In genomic region chr6:115897117-115897516, GRCm38 (mm10) we compare ENCODE assay signal across 13 mouse cellular contexts. TPM values are rescaled to one million over a fixed set of nuclear protein-coding genes. Genes with fewer than 3 reads are reported as not detected.
DNase-seq lines count a peak whose midpoint lies in the region; ATAC-seq and TF ChIP-seq lines count a peak whose summit lies in the region.
"Had no signal": no experiment of that assay in that cellular context is flagged by ENCODE, and none has a peak within 500 bp of the region (broad histone marks: within the 10 kb centered on the region; RNA-seq: fewer than 3 reads in every experiment).

No protein-coding gene starts in this region.

- H3K27me3 ChIP-seq in midbrain, embryonic 11.5 days (ENCODE audit: control insufficient read depth, insufficient read depth, low read length), result no peaks in the 10 kb centered on the region
- peaks cover 4% of the 10 kb centered on the region; the same call in 1 of the 2 replicates for H3K27me3 ChIP-seq in midbrain, embryonic 13.5 days
- H3K27me3 ChIP-seq: neural tube, embryonic 15.5 days had no signal

- intact Hi-C loops in heart, postnatal 14 days (cut with DNase I), result loop anchor here (5.0 kb wide), 2 partner anchors 40 to 230 kb away; no protein-coding TSS in a partner anchor
- intact Hi-C loops in left cerebral cortex, adult 2 months (cut with DNase I), result loop anchor here (5.0 kb wide), 1 partner anchor 240 kb away; no protein-coding TSS in a partner anchor

- no peak overlapping the region for H3K4me3 ChIP-seq in midbrain, embryonic 11.5 days (ENCODE audit: low read depth, low read length)
- no peak overlapping the region for H3K4me3 ChIP-seq in midbrain, embryonic 13.5 days (replicated peaks)
- no peak overlapping the region for H3K4me3 ChIP-seq in left cerebral cortex, adult 2 months
- H3K4me3 ChIP-seq: neural tube, embryonic 15.5 days had no signal

- TF ChIP-seq CTCF in left cerebral cortex, adult 2 months (IDR thresholded peaks at IDR 0.05), result no peak

- H3K27ac ChIP-seq in midbrain, embryonic 11.5 days (ENCODE audit: low read depth, low read length), result no peak overlapping the region
- no peak overlapping the region for H3K27ac ChIP-seq in midbrain, embryonic 13.5 days
- no peak overlapping the region for H3K27ac ChIP-seq in left cerebral cortex, adult 2 months
- H3K27ac ChIP-seq: liver, embryonic 14.5 days; neural tube, embryonic 15.5 days had no signal

- no peak overlapping the region for H3K4me2 ChIP-seq in midbrain, embryonic 11.5 days
- H3K4me2 ChIP-seq in midbrain, embryonic 13.5 days (replicated peaks), result no peak overlapping the region
- H3K4me2 ChIP-seq: neural tube, embryonic 15.5 days had no signal

- peaks cover under 1% of the 10 kb centered on the region; the same call in 1 of the 2 replicates for H3K4me1 ChIP-seq in midbrain, embryonic 11.5 days (ENCODE audit: control insufficient read depth, insufficient read depth, low read length)
- peaks cover 13% of the 10 kb centered on the region for H3K4me1 ChIP-seq in midbrain, embryonic 13.5 days (replicated peaks)

- 85% methylated on average over 4 of the region's 4 CpGs for WGBS in midbrain, embryonic 11.5 days
- 82% methylated on average over 4 of the region's 4 CpGs for WGBS in midbrain, embryonic 13.5 days

- no peak for ATAC-seq in midbrain, embryonic 11.5 days (ENCODE audit: low FRiP score)
- ATAC-seq in midbrain, embryonic 13.5 days, result no peak

- peaks cover 2% of the 10 kb centered on the region; the same call in 1 of the 2 replicates for H3K36me3 ChIP-seq in midbrain, embryonic 11.5 days (ENCODE audit: control insufficient read depth, insufficient read depth, low read length)
- H3K36me3 ChIP-seq in midbrain, embryonic 13.5 days, result peaks cover 29% of the 10 kb centered on the region

- no peak overlapping the region for H3K9ac ChIP-seq in midbrain, embryonic 11.5 days (ENCODE audit: low read length)
- H3K9ac ChIP-seq in midbrain, embryonic 13.5 days (replicated peaks), result no peak overlapping the region
- H3K9ac ChIP-seq: liver, embryonic 14.5 days; neural tube, embryonic 15.5 days had no signal

- DNase-seq in adrenal gland, postnatal 10 days, result peak; percentile 71
- no peak for DNase-seq in adrenal gland, postnatal 25 days
- peak; percentile 33 for DNase-seq in midbrain, embryonic 11.5 days (ENCODE audit: low spot score, missing footprints)
- peak; percentile 55 to 61 for DNase-seq in heart, postnatal 14 days
- DNase-seq in skeletal muscle tissue, adult 2 months (ENCODE audit: low read depth, low spot score), result peak; percentile 80
- DNase-seq in liver, result no peak
- DNase-seq in left cerebral cortex, adult 2 months (ENCODE audit: extremely low spot score in 1 of 2, low spot score in 2 of 2), result no peak

- H3K9me3 ChIP-seq in midbrain, embryonic 11.5 days (ENCODE audit: control insufficient read depth, low read length), result no peaks in the 10 kb centered on the region
- no peaks in the 10 kb centered on the region for H3K9me3 ChIP-seq in midbrain, embryonic 13.5 days
- H3K9me3 ChIP-seq: neural tube, embryonic 15.5 days had no signal

RNA-seq across cellular contexts. Expression of gene Rho, which starts 34.4 kb away (rescaled TPM):
- total RNA-seq in adrenal gland, postnatal 10 days (2021), result under 1 TPM; 0.39 to 0.42 TPM
- 0.94 and 1.9 TPM in 2 replicates for total RNA-seq in adrenal gland, postnatal 25 days (2021)
- 0.08 TPM in 1 of 2 replicates, not detected in the other for polyA plus RNA-seq in midbrain, embryonic 11.5 days (2014; fragmentation: Nextera tagmentation; extraction: Ambion mirVana)
- polyA plus RNA-seq in midbrain, embryonic 13.5 days (2015; fragmentation: Nextera tagmentation; extraction: Ambion mirVana), result 0.05 and 0.21 TPM in 2 replicates
- total RNA-seq in heart, postnatal 14 days (2021), result under 1 TPM; 0.07 to 0.12 TPM
- under 1 TPM; 0.56 to 0.79 TPM for total RNA-seq in left cerebral cortex, adult 2 months (2021)

RNA-seq across cellular contexts. Expression of gene Ift122, which starts 43.8 kb away (rescaled TPM):
- 10 to 100 TPM; 13.4 to 16.0 TPM for total RNA-seq in adrenal gland, postnatal 10 days (2021)
- total RNA-seq in adrenal gland, postnatal 25 days (2021), result 19.2 and 22.2 TPM in 2 replicates
- 25.6 and 25.9 TPM in 2 replicates for polyA plus RNA-seq in midbrain, embryonic 11.5 days (2014; fragmentation: Nextera tagmentation; extraction: Ambion mirVana)
- polyA plus RNA-seq in midbrain, embryonic 13.5 days (2015; fragmentation: Nextera tagmentation; extraction: Ambion mirVana), result 25.8 and 28.8 TPM in 2 replicates
- total RNA-seq in heart, postnatal 14 days (2021), result 10 to 100 TPM; 13.2 to 18.6 TPM
- 10 to 100 TPM; 31.1 to 32.7 TPM for total RNA-seq in left cerebral cortex, adult 2 months (2021)

RNA-seq across cellular contexts. Expression of gene Mbd4, which starts 43.9 kb away (rescaled TPM):
- 1 to 10 TPM; 3.6 to 5.2 TPM for total RNA-seq in adrenal gland, postnatal 10 days (2021)
- total RNA-seq in adrenal gland, postnatal 25 days (2021), result 4.0 and 4.8 TPM in 2 replicates
- 19.6 and 24.7 TPM in 2 replicates for polyA plus RNA-seq in midbrain, embryonic 11.5 days (2014; fragmentation: Nextera tagmentation; extraction: Ambion mirVana)
- polyA plus RNA-seq in midbrain, embryonic 13.5 days (2015; fragmentation: Nextera tagmentation; extraction: Ambion mirVana), result 14.5 and 14.9 TPM in 2 replicates
- 1 to 10 TPM; 1.7 to 2.1 TPM for total RNA-seq in heart, postnatal 14 days (2021)
- total RNA-seq in left cerebral cortex, adult 2 months (2021), result 1 to 10 TPM; 8.5 TPM

RNA-seq across cellular contexts. Expression of gene H1foo, which starts 47.6 kb away (rescaled TPM):
- not detected for total RNA-seq in adrenal gland, postnatal 10 days (2021)
- total RNA-seq in adrenal gland, postnatal 25 days (2021), result not detected in 2 replicates
- polyA plus RNA-seq in midbrain, embryonic 11.5 days (2014; fragmentation: Nextera tagmentation; extraction: Ambion mirVana), result not detected in 2 replicates
- not detected in 2 replicates for polyA plus RNA-seq in midbrain, embryonic 13.5 days (2015; fragmentation: Nextera tagmentation; extraction: Ambion mirVana)
- not detected for total RNA-seq in heart, postnatal 14 days (2021)
- total RNA-seq in left cerebral cortex, adult 2 months (2021), result not detected
- total RNA-seq: hematopoietic stem cell, adult 5-6 weeks; layer of hippocampus, adult 18-20 months had no signal
- polyA plus RNA-seq: embryonic facial prominence, embryonic 11.5 days; liver, embryonic 14.5 days; neural tube, embryonic 15.5 days had no signal

RNA-seq across cellular contexts. Expression of gene Efcab12, which starts 58.9 kb away (rescaled TPM):
- total RNA-seq in adrenal gland, postnatal 10 days (2021), result under 1 TPM; 0.57 to 1.00 TPM
- 1.9 TPM in 1 of 2 replicates, not detected in the other for total RNA-seq in adrenal gland, postnatal 25 days (2021)
- 1.7 and 2.0 TPM in 2 replicates for polyA plus RNA-seq in midbrain, embryonic 11.5 days (2014; fragmentation: Nextera tagmentation; extraction: Ambion mirVana)
- 2.2 and 3.2 TPM in 2 replicates for polyA plus RNA-seq in midbrain, embryonic 13.5 days (2015; fragmentation: Nextera tagmentation; extraction: Ambion mirVana)
- total RNA-seq in heart, postnatal 14 days (2021), result under 1 TPM; 0.56 to 0.76 TPM
- 1 to 10 TPM; 5.4 to 6.1 TPM for total RNA-seq in left cerebral cortex, adult 2 months (2021)
- total RNA-seq: hematopoietic stem cell, adult 5-6 weeks had no signal

Comparison
In these comparisons a context has a peak if more than half of its experiments do, and no peak if none do; other contexts are left out.
1. DNase-seq: peak in adrenal gland, postnatal 10 days (single experiment), midbrain, embryonic 11.5 days (single experiment), heart, postnatal 14 days (2 of 2) and skeletal muscle tissue, adult 2 months (single experiment); none in adrenal gland, postnatal 25 days (single experiment), liver (single experiment) and left cerebral cortex, adult 2 months (0 of 2).